Mouse (Mus musculus) limb, embryonic 11.5 days (tissue): ENCODE measurements around the gene Kalrn. TPM values are rescaled to one million over a fixed set of nuclear protein-coding genes. Genes with fewer than 3 reads are reported as not detected.
A peak's percentile ranks its signal among the peaks of the same experiment; 100 is the strongest.

Source experiments
- ATAC-seq: fragments of 200-750 bp; cut with Nextera tagmentation; 2 replicates; pipeline ENCODE4 v1.8.0; 2017; ENCODE audit warnings: low read depth; ENCODE audit not compliant: insufficient number of reproducible peaks, low FRiP score, low TSS enrichment
- DNase-seq: peaks from one replicate; pipeline ENCODE4 v3.0.0-alpha.2; 2015; ENCODE audit warnings: low spot score
- H3K27ac ChIP-seq: fragments of 300-500 bp; sonication (generic); replicated peaks from 2 replicates; pipeline ENCODE4 v1.5.1; 2014; ENCODE audit warnings: low read depth, mild to moderate bottlenecking, low read length
- H3K27me3 ChIP-seq: fragments of 300-500 bp; sonication (generic); 2 replicates; pipeline ENCODE4 v1.6.1; 2014; ENCODE audit warnings: mild to moderate bottlenecking, low read length, mixed read lengths; ENCODE audit not compliant: control insufficient read depth, insufficient read depth
- H3K36me3 ChIP-seq: fragments of 300-500 bp; sonication (generic); 2 replicates; pipeline ENCODE4 v1.6.1; 2014; ENCODE audit warnings: mild to moderate bottlenecking, low read length, moderate library complexity, mixed read lengths; ENCODE audit not compliant: control insufficient read depth, insufficient read depth
- H3K4me1 ChIP-seq: fragments of 300-500 bp; sonication (generic); 2 replicates; pipeline ENCODE4 v1.6.1; 2014; ENCODE audit warnings: low read length, mixed read lengths; ENCODE audit not compliant: control insufficient read depth, insufficient read depth
- H3K4me2 ChIP-seq: fragments of 300-500 bp; sonication (generic); 2 replicates; pipeline ENCODE4 v1.6.1; 2014; ENCODE audit warnings: low read depth, mild to moderate bottlenecking, moderate library complexity; ENCODE audit not compliant: severe bottlenecking
- H3K4me3 ChIP-seq: fragments of 300-500 bp; sonication (generic); 2 replicates; pipeline ENCODE4 v1.5.1; 2014; ENCODE audit warnings: low read depth, low read length
- H3K9ac ChIP-seq: fragments of 300-500 bp; sonication (generic); 2 replicates; pipeline ENCODE4 v1.6.1; 2014; ENCODE audit warnings: mild to moderate bottlenecking, low read length
- H3K9me3 ChIP-seq: fragments of 300-500 bp; sonication (generic); 2 replicates; pipeline ENCODE4 v1.6.1; 2016; ENCODE audit warnings: low read length; ENCODE audit not compliant: control insufficient read depth
- WGBS: fragments of 180-500 bp; shearing (Covaris S2); extraction: QIAGEN DNeasy Blood & Tissue Kit; methylation state at CpG from one replicate; pipeline ENCODE4 v1.1.7; 2014; 5-methylcytosine and 5-hydroxymethylcytosine counted together
- polyA plus RNA-seq: library from polyadenylated mRNA; unstranded; fragments of >200 nt; fragmentation: Nextera tagmentation; extraction: Ambion mirVana; gene quantifications from 2 replicates; pipeline ENCODE4 v1.2.1, GENCODE M21; 2014

The Kalrn gene
- polyA plus RNA-seq, 1 experiment from 2014 or later, result 11.5 TPM

- H3K9ac ChIP-seq, result no peak overlapping the region
- H3K36me3 ChIP-seq, result no peaks in the 10 kb centered on the region
- WGBS, result 76% methylated on average over 3 of the region's 3 CpGs
- DNase-seq (no peak), ATAC-seq (no peak)
- no peaks in the 10 kb centered on the region for H3K27me3 ChIP-seq
- H3K27ac ChIP-seq, result no peak overlapping the region
- H3K4me3 ChIP-seq, result no peak overlapping the region
- H3K9me3 ChIP-seq, result no peaks in the 10 kb centered on the region
- H3K4me1 ChIP-seq, result no peaks in the 10 kb centered on the region
- no peak overlapping the region for H3K4me2 ChIP-seq
Observed at GRCm38 (mm10) chr16:34134628-34135027, 438.7 kb downstream of the Kalrn start.

- DNase-seq, result peak; percentile 81
- 2% methylated on average over 2 of the region's 2 CpGs for WGBS
- no peak overlapping the region for H3K4me2 ChIP-seq
Observed at GRCm38 (mm10) chr16:34125595-34125994, 447.7 kb downstream of the Kalrn start.

GRCm38 (mm10) chr16:34122486-34122885 is 450.8 kb downstream of the Kalrn start:
- DNase-seq (no peak), ATAC-seq (no peak)
- no peak overlapping the region for H3K4me2 ChIP-seq
- H3K4me3 ChIP-seq, result no peak overlapping the region
- H3K9me3 ChIP-seq, result no peaks in the 10 kb centered on the region
- WGBS, result 85% methylated on average over 9 of the region's 9 CpGs
- no peaks in the 10 kb centered on the region for H3K36me3 ChIP-seq
- no peaks in the 10 kb centered on the region for H3K27me3 ChIP-seq
- no peak overlapping the region for H3K27ac ChIP-seq
- peaks cover 4% of the 10 kb centered on the region; the same call in 1 of the 2 replicates for H3K4me1 ChIP-seq
- H3K9ac ChIP-seq, result no peak overlapping the region

More at GRCm38 (mm10) chr16:34125595-34125994, 447.7 kb downstream of the Kalrn start:
- no peak overlapping the region for H3K9ac ChIP-seq
- H3K4me3 ChIP-seq, result no peak overlapping the region
- H3K36me3 ChIP-seq, result no peaks in the 10 kb centered on the region
- peaks cover 4% of the 10 kb centered on the region; the same call in 1 of the 2 replicates for H3K4me1 ChIP-seq
- no peaks in the 10 kb centered on the region for H3K27me3 ChIP-seq
- H3K9me3 ChIP-seq, result no peaks in the 10 kb centered on the region
- peak; percentile 72 for ATAC-seq
- H3K27ac ChIP-seq, result no peak overlapping the region

DNA sequence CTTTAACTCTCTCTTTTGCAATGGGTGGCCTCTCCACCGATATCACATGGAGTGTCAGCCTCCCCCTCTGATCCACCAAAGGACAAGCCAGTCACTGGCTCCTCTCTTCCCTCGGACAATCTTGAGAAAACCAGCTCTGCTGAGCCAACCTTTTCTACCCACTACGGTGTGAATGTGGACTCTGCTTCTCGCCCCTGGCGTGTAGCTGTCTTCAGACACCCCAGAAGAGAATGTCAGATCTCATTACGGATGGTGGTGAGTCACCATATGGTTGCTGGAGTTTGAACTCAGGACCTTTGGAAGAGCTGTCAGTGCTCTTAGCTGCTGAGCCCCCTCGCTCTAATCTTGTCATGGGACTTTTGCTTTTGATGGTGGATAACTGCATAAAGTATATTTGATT is 452.0 kb downstream of the Kalrn start:
- H3K4me1 ChIP-seq, result peaks cover 4% of the 10 kb centered on the region; the same call in 1 of the 2 replicates
- H3K9ac ChIP-seq, result no peak overlapping the region
- H3K36me3 ChIP-seq, result no peaks in the 10 kb centered on the region
- no peaks in the 10 kb centered on the region for H3K27me3 ChIP-seq
- DNase-seq (no peak), ATAC-seq (no peak)
- H3K9me3 ChIP-seq, result no peaks in the 10 kb centered on the region
- no peak overlapping the region for H3K4me3 ChIP-seq
- no peak overlapping the region for H3K4me2 ChIP-seq
- whole genome bisulfite sequencing, result 84% methylated on average over 7 of the region's 7 CpGs
- H3K27ac ChIP-seq, result no peak overlapping the region

GRCm38 (mm10) chr16:34120801-34121201 is 452.5 kb downstream of the Kalrn start:
- H3K4me2 ChIP-seq, result no peak overlapping the region
- WGBS, result 89% methylated on average over 9 of the region's 9 CpGs
- H3K36me3 ChIP-seq, result no peaks in the 10 kb centered on the region
- H3K4me3 ChIP-seq, result no peak overlapping the region
- H3K9ac ChIP-seq, result no peak overlapping the region
- DNase-seq (no peak), ATAC-seq (no peak)
- no peaks in the 10 kb centered on the region for H3K27me3 ChIP-seq
- H3K4me1 ChIP-seq, result peaks cover 4% of the 10 kb centered on the region; the same call in 1 of the 2 replicates
- H3K9me3 ChIP-seq, result no peaks in the 10 kb centered on the region
- no peak overlapping the region for H3K27ac ChIP-seq

GRCm38 (mm10) chr16:34119844-34120243 is 453.5 kb downstream of the Kalrn start:
- no peak for DNase-seq

DNA sequence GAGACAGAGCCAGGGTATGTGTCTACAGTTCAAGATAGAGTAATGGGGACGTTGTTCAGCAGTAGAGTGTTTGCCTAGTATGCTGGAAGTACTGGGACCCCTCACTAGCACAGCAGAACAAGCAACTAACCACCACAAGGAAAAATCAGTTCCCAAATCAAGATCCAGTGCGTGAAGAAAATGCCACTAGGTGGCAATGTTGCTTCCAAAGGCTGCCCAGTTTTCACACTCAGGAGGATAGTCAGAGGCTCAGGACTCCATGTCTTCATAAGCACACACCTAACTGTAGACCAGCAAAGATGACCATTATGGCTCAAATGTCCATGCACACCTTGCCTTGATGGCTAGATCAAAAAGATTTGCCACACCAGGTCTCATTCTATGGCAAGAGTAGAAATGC is 454.0 kb downstream of the Kalrn start:
- Histone ChIP-seq H3K36me3 (no peaks in the 10 kb centered on the region), H3K27me3 (no peaks in the 10 kb centered on the region), H3K9ac (no peak overlapping the region), H3K4me3 (no peak overlapping the region), H3K4me2 (no peak overlapping the region), H3K27ac (no peak overlapping the region), H3K4me1 (no peaks in the 10 kb centered on the region), H3K9me3 (no peaks in the 10 kb centered on the region)
- DNase-seq (peak; percentile 45), ATAC-seq (no peak)
- WGBS, result 17% methylated on average over 2 of the region's 2 CpGs

More at GRCm38 (mm10) chr16:34119844-34120243, 453.5 kb downstream of the Kalrn start:
- no peaks in the 10 kb centered on the region for H3K9me3 ChIP-seq
- no peak for ATAC-seq
- no peak overlapping the region for H3K4me3 ChIP-seq
- no peaks in the 10 kb centered on the region for H3K4me1 ChIP-seq
- 84% methylated on average over 7 of the region's 7 CpGs for WGBS
- no peak overlapping the region for H3K9ac ChIP-seq
- H3K27me3 ChIP-seq, result no peaks in the 10 kb centered on the region
- H3K4me2 ChIP-seq, result no peak overlapping the region
- no peaks in the 10 kb centered on the region for H3K36me3 ChIP-seq
- H3K27ac ChIP-seq, result no peak overlapping the region

- Histone ChIP-seq H3K36me3 (no peaks in the 10 kb centered on the region), H3K9ac (no peak overlapping the region), H3K4me1 (no peaks in the 10 kb centered on the region), H3K4me3 (no peak overlapping the region), H3K27me3 (no peaks in the 10 kb centered on the region), H3K9me3 (no peaks in the 10 kb centered on the region), H3K27ac (no peak overlapping the region), H3K4me2 (no peak overlapping the region)
- WGBS, result 5% methylated on average over 3 of the region's 3 CpGs
- DNase-seq (peak; percentile 70), ATAC-seq (no peak)
Observed at GRCm38 (mm10) chr16:34114665-34115064, 458.7 kb downstream of the Kalrn start.

DNA sequence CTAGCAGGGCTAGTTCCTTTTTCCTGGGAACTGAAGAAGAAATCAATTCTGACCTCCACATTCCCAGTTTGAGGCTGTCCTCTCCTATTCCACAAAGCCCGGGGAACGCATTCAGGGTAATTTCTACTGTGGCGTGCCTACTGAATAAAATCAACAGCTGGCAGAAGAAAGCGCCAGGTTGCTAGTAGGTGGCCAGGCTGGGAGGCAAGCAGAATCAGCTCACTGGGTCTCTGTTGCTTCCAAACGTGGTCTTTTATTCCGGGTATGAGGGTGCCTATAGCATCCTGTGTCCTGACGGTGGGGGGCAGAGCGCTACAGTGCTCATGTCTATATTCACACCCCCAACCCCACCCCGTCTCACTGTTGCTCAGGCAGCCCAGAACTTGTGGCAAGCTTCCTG is 460.2 kb downstream of the Kalrn start:
- Histone ChIP-seq H3K27me3 (no peaks in the 10 kb centered on the region), H3K4me2 (no peak overlapping the region), H3K27ac (no peak overlapping the region), H3K4me1 (no peaks in the 10 kb centered on the region), H3K9me3 (no peaks in the 10 kb centered on the region), H3K4me3 (no peak overlapping the region), H3K36me3 (no peaks in the 10 kb centered on the region), H3K9ac (no peak overlapping the region)
- no peak for DNase-seq
- 84% methylated on average over 9 of the region's 9 CpGs for WGBS
- ATAC-seq, result no peak
